Mouse (Mus musculus) MN1 (cell line): ENCODE data around the gene Btbd16.

Experiments used
- DNase-seq: peaks from one replicate; pipeline ENCODE4 v3.0.0-alpha.2; 2016; ENCODE audit warnings: low spot score

The Btbd16 gene

GRCm38 (mm10) chr7:130818813-130819212, 44.9 kb downstream of the Btbd16 start:
- no peak for DNase-seq

- peak; percentile 32 for DNase-seq
Observed at GRCm38 (mm10) chr7:130819624-130820023, 45.8 kb downstream of the Btbd16 start.

- DNase-seq, result no peak
Observed at GRCm38 (mm10) chr7:130823992-130824391, 50.1 kb downstream of the Btbd16 start.

GRCm38 (mm10) chr7:130826343-130826742, 52.5 kb downstream of the Btbd16 start:
- DNase-seq, result no peak

GRCm38 (mm10) chr7:130827431-130827830, 53.6 kb downstream of the Btbd16 start:
- DNase-seq, result peak; percentile 87

- DNase-seq, result no peak
Observed at GRCm38 (mm10) chr7:130827844-130828403, 54.1 kb downstream of the Btbd16 start.

GRCm38 (mm10) chr7:130828475-130828874, 54.6 kb downstream of the Btbd16 start:
- no peak for DNase-seq

GRCm38 (mm10) chr7:130831586-130831985, 57.7 kb downstream of the Btbd16 start:
- no peak for DNase-seq

GRCm38 (mm10) chr7:130834299-130834698, 60.4 kb downstream of the Btbd16 start:
- DNase-seq, result peak; percentile 66

GRCm38 (mm10) chr7:130834958-130835861, 61.3 kb downstream of the Btbd16 start:
- peak; percentile 54 for DNase-seq

- DNase-seq, result no peak
Observed at GRCm38 (mm10) chr7:130836066-130836465, 62.2 kb downstream of the Btbd16 start.

- peak; percentile 69 for DNase-seq
Observed at GRCm38 (mm10) chr7:130837941-130838657, 64.2 kb downstream of the Btbd16 start.

GRCm38 (mm10) chr7:130838658-130839025, 64.8 kb downstream of the Btbd16 start:
- DNase-seq, result peak; percentile 66

- DNase-seq, result no peak
Observed at GRCm38 (mm10) chr7:130839380-130840100, 65.7 kb downstream of the Btbd16 start.

GRCm38 (mm10) chr7:130847164-130847718, 73.4 kb downstream of the Btbd16 start:
- DNase-seq, result no peak

- no peak for DNase-seq
Observed at GRCm38 (mm10) chr7:130854684-130855292, 80.9 kb downstream of the Btbd16 start.

- peak; percentile 53 for DNase-seq
Observed at GRCm38 (mm10) chr7:130855681-130856080, 81.8 kb downstream of the Btbd16 start.

GRCm38 (mm10) chr7:130857973-130858372, 84.1 kb downstream of the Btbd16 start:
- DNase-seq, result no peak

GRCm38 (mm10) chr7:130859926-130860325, 86.1 kb downstream of the Btbd16 start:
- no peak for DNase-seq

GRCm38 (mm10) chr7:130860721-130861142, 86.9 kb downstream of the Btbd16 start:
- no peak for DNase-seq

- DNase-seq, result no peak
Observed at GRCm38 (mm10) chr7:130862501-130862900, 88.6 kb downstream of the Btbd16 start.
